Mouse (Mus musculus) CH12.LX (cell line): ENCODE measurements at regions not wholly inside any gene's neighbourhood (a gene's known extent, or its start where the extent isn't known, plus 50 kb on each side); places are given as distances from the start of the nearest gene placed in this dataset.

ENCODE experiments used
- DNase-seq: peaks from one replicate; pipeline ENCODE4 v3.0.0-alpha.2; 2013; ENCODE audit errors: extremely low read depth
- H3K27ac ChIP-seq: 2 replicates; pipeline ENCODE4 v1.5.1; 2012; ENCODE audit warnings: low read depth, mild to moderate bottlenecking, control low read depth, moderate library complexity; ENCODE audit not compliant: insufficient read depth
- H3K27me3 ChIP-seq: replicated peaks from 2 replicates; pipeline ENCODE3; 2012; ENCODE audit warnings: inconsistent platforms
- H3K36me3 ChIP-seq, 2 experiments: replicated peaks in 1 of 2; 2 replicates each; pipeline versions ENCODE3 to v1.6.1; 2012; ENCODE audit warnings: inconsistent platforms in 1 of 2, low read length in 1 of 2, mild to moderate bottlenecking in 1 of 2, mixed read lengths in 1 of 2, moderate library complexity in 1 of 2; ENCODE audit not compliant: control insufficient read depth in 1 of 2, insufficient read depth in 1 of 2
- H3K4me1 ChIP-seq, 2 experiments: 2 replicates each; pipeline ENCODE4 v1.6.1; 2012; ENCODE audit warnings: inconsistent platforms in 1 of 2, moderate library complexity in 1 of 2; ENCODE audit not compliant: insufficient read depth in 2 of 2, control insufficient read depth in 1 of 2
- H3K4me2 ChIP-seq: 2 replicates; pipeline ENCODE4 v1.6.1; 2012; ENCODE audit warnings: low read depth, mild to moderate bottlenecking, control low read depth; ENCODE audit not compliant: poor library complexity, insufficient read depth, severe bottlenecking
- H3K4me3 ChIP-seq, 3 experiments: fragments of 150-350 bp in 1 of 3; sonication (generic) in 1 of 3; replicated peaks in 1 of 3; 2 replicates each; pipeline versions ENCODE3 to v1.5.1; 2011 to 2012; ENCODE audit warnings: low read depth in 2 of 3, low read length in 2 of 3, mild to moderate bottlenecking in 2 of 3, moderate library complexity in 2 of 3, control low read depth in 1 of 3, improper control_type of control experiment in 1 of 3, inconsistent platforms in 1 of 3, mixed read lengths in 1 of 3; ENCODE audit not compliant: poor library complexity in 1 of 3
- H3K79me2 ChIP-seq: replicated peaks from 2 replicates; pipeline ENCODE4 v1.6.1; 2012; ENCODE audit warnings: mild to moderate bottlenecking, moderate library complexity; ENCODE audit not compliant: control insufficient read depth, poor library complexity, insufficient read depth, severe bottlenecking; ENCODE audit errors: extremely low read depth
- H3K9ac ChIP-seq: 2 replicates; pipeline ENCODE4 v1.6.1; 2012; ENCODE audit warnings: low read depth, mild to moderate bottlenecking, control low read depth, moderate library complexity; ENCODE audit not compliant: insufficient read depth
- H3K9me3 ChIP-seq: replicated peaks from 2 replicates; pipeline ENCODE3; 2012; ENCODE audit warnings: low read length, inconsistent platforms, mixed read lengths
- BHLHE40 ChIP-seq: IDR thresholded peaks from 2 replicates; pipeline ENCODE4 v1.6.1; 2011; ENCODE audit warnings: mild to moderate bottlenecking, low read depth, low read length, improper control_type of control experiment
- JUND ChIP-seq: conservative IDR thresholded peaks from 2 replicates; pipeline ENCODE4 v1.6.1; 2011; ENCODE audit warnings: low read depth, low read length, improper control_type of control experiment
- POLR2A ChIP-seq: IDR thresholded peaks from 2 replicates; pipeline ENCODE4 v1.6.1; 2011; ENCODE audit warnings: low read depth, mild to moderate bottlenecking, improper control_type of control experiment, low read length
- RCOR1 ChIP-seq: conservative IDR thresholded peaks from 2 replicates; pipeline ENCODE4 v1.6.1; 2012; ENCODE audit warnings: low read depth, mild to moderate bottlenecking, inconsistent platforms, low read length, improper control_type of control experiment
- USF1 ChIP-seq: IDR thresholded peaks from 2 replicates; pipeline ENCODE4 v1.6.1; 2014; ENCODE audit warnings: low read depth, mild to moderate bottlenecking, inconsistent platforms, low read length, improper control_type of control experiment
- ZNF384 ChIP-seq: IDR thresholded peaks from 2 replicates; pipeline ENCODE4 v1.6.1; 2012; ENCODE audit warnings: low read depth, low read length, improper control_type of control experiment, inconsistent platforms
- dilution Hi-C: fragments of 300-500 bp; cut with MboI; formaldehyde crosslinking; loops from 2 replicates; pipeline ENCODE4 v1.14.3; 2020; ENCODE audit warnings: low sequenced_read_pairs; ENCODE audit not compliant: extremely low pct_unique_long_range_greater_than_20kb, extremely low pct_ligation_motif_present
- in situ Hi-C: fragments of 300-500 bp; cut with MboI; formaldehyde crosslinking; loops from 3 replicates; pipeline ENCODE4 v1.14.3; 2019; ENCODE audit warnings: low sequenced_read_pairs, low pct_ligation_motif_present, low pct_unique_long_range_greater_than_20kb, mixed read lengths

GRCm38 (mm10) chr19:57548093-57548492 lies 62.7 kb upstream of the Atrnl1 start:
- TF ChIP-seq BHLHE40 (0 out of 2 replicates have a peak, but pooled peaks have one; percentile 35), ZNF384 (no peak), USF1 (peak; percentile 8; the same call in 1 of the 2 replicates)
- no peak for DNase-seq
- Histone ChIP-seq H3K9me3 (no peaks in the 10 kb centered on the region), H3K27ac (no peak overlapping the region), H3K36me3 (no peaks in the 10 kb centered on the region), H3K27me3 (no peaks in the 10 kb centered on the region), H3K4me1 (peaks cover 12 to 31% of the 10 kb centered on the region in 2 experiments), H3K4me2 (no peak overlapping the region), H3K79me2 (no peaks in the 10 kb centered on the region), H3K9ac (no peak overlapping the region), H3K4me3 (no peak overlapping the region)
- dilution Hi-C loops = no loop called here
- in situ Hi-C loops = no loop called here

- no peak overlapping the region for H3K4me2 ChIP-seq
- H3K36me3 ChIP-seq = no peaks in the 10 kb centered on the region
- dilution Hi-C loops = no loop called here
- no peak for DNase-seq
- no peaks in the 10 kb centered on the region for H3K79me2 ChIP-seq
- H3K4me1 ChIP-seq = peaks cover 11 to 25% of the 10 kb centered on the region in 2 experiments
- no peaks in the 10 kb centered on the region for H3K9me3 ChIP-seq
- no peak overlapping the region for H3K9ac ChIP-seq
- TF ChIP-seq POLR2A = no peak
- in situ Hi-C loops = no loop called here
- no peak overlapping the region for H3K27ac ChIP-seq
- no peaks in the 10 kb centered on the region for H3K27me3 ChIP-seq
- H3K4me3 ChIP-seq = no peak overlapping the region
These were observed 62.2 kb upstream of the Atrnl1 start for GRCm38 (mm10) chr19:57548661-57549060.

- H3K9me3 ChIP-seq = no peaks in the 10 kb centered on the region
- no peak overlapping the region for H3K4me2 ChIP-seq
- no peaks in the 10 kb centered on the region for H3K36me3 ChIP-seq
- H3K27ac ChIP-seq = no peak overlapping the region
- H3K79me2 ChIP-seq = no peaks in the 10 kb centered on the region
- no peaks in the 10 kb centered on the region for H3K27me3 ChIP-seq
- H3K4me1 ChIP-seq = peaks cover 2 to 6% of the 10 kb centered on the region in 2 experiments; a peak in 2 of 4 replicates
- DNase-seq = no peak
- TF ChIP-seq RCOR1 = no peak
- TF ChIP-seq BHLHE40 = peak; percentile 56
- TF ChIP-seq JUND = no peak
- H3K9ac ChIP-seq = no peak overlapping the region
- H3K4me3 ChIP-seq = no peak overlapping the region
- dilution Hi-C loops (no loop called here), in situ Hi-C loops (no loop called here)
These were observed 57.7 kb upstream of the Atrnl1 start for GRCm38 (mm10) chr19:57552964-57553740.
